Mouse (Mus musculus): Measurements from ENCODE around the gene Gm45062. TPM values are rescaled to one million over a fixed set of nuclear protein-coding genes. Genes with fewer than 3 reads are reported as not detected.

The Gm45062 gene
- polyA plus RNA-seq (2014; fragmentation: Illumina TruSeq; extraction: RNeasy Lipid Tissue Mini Kit (QIAGEN cat#74804); ENCODE audit: low replicate concordance) = 16.7 TPM

GRCm38 (mm10) chr6:8259004-8259666 lies at the start of gene Gm45062, which contains the start of the genes Rpa3 and Umad1:
Gene Gm45062 (plus strand): TSS chr6:8259450.
Gene Rpa3 (minus strand): TSS chr6:8259173.
Gene Umad1 (plus strand): TSS chr6:8259288.

GRCm38 (mm10) chr6:8509551-8509950 lies 250.3 kb downstream of the Gm45062 start, which contains the start of gene Glcci1:
Gene Glcci1 (plus strand): TSS chr6:8509600.

Other genes with a start within 250 kb of the Gm45062 start
- gene Col28a1, start 66.8 kb upstream of the Gm45062 start, polyA plus RNA-seq (2014; fragmentation: Illumina TruSeq; extraction: RNeasy Lipid Tissue Mini Kit (QIAGEN cat#74804); ENCODE audit: low replicate concordance) = 0.30 TPM
- 15.8 TPM for gene Mios, start 50.2 kb upstream of the Gm45062 start, polyA plus RNA-seq (2014; fragmentation: Illumina TruSeq; extraction: RNeasy Lipid Tissue Mini Kit (QIAGEN cat#74804); ENCODE audit: low replicate concordance)
- gene Rpa3, start 277 bp upstream of the Gm45062 start, polyA plus RNA-seq (2014; fragmentation: Illumina TruSeq; extraction: RNeasy Lipid Tissue Mini Kit (QIAGEN cat#74804); ENCODE audit: low replicate concordance) = 95.7 TPM
- 46.7 TPM for gene Umad1, start 162 bp upstream of the Gm45062 start, polyA plus RNA-seq (2014; fragmentation: Illumina TruSeq; extraction: RNeasy Lipid Tissue Mini Kit (QIAGEN cat#74804); ENCODE audit: low replicate concordance)

Measured in small intestine, adult 10 weeks (tissue).